Mouse (Mus musculus) T-helper 17 cell (primary cell): ENCODE results near the gene Csnk2a2.

Experiments used
- in situ Hi-C, 2 experiments: fragments of 300-600 bp; cut with MboI, MseI; formaldehyde crosslinking; loops; 1 replicate in 1 of 2; 2 replicates in 1 of 2; pipeline ENCODE4 v1.15.1; 2025; ENCODE audit warnings: high pct_unique_total_duplicates in 2 of 2

Csnk2a2 gene

DNA sequence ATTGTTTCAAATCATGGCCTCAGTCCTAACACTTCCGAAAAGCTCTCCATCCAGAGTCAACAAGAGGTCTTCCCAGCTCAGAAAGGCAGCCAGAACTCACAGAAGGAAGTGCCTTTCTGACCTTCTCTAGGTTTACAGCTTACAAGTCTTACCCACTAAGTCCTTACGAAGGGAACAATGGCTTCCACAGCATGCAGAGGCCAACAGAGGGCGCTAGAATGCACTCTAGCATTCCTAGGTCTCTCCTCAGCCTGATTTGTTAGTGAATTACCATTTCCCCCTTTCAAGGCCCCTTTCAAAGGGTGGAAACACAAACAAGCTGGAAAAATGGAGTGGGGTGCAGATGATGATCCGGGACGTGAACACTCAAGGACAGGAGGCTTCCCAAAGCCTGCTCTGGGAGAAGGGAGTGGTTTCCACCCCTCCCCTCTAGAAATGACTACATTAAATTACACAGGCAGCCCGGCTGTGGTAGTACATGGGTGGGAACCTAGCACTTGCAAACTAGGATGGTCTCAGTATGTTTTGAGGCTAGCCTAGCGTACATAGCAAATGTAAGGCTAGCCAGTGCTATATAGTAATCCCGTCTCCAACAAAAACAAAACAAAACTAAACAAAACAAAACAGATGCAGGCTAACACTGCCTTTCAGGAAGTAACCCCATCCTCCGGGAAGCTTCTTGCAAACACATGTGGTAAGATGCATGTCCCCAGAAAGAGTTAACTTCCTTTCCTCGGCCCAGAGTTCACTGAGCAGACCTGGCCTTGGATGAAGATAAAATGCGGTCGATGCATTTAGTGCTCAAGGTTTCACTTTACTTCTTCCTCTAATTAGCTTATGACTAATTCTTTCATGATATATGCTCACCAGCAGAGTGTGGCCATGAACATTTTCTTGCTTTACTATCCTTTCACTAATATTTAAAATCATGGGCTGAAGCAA is 62.0 kb downstream of the Csnk2a2 start:
- in situ Hi-C loops: loop anchor here (5.0 to 10.0 kb wide), 3 partner anchors 41 to 453 kb away; partner anchors contain the start of genes Adgrg1 (in 1 of the 2), Usb1 (in 1 of the 2) and Zfp319 (in 1 of the 2)

DNA sequence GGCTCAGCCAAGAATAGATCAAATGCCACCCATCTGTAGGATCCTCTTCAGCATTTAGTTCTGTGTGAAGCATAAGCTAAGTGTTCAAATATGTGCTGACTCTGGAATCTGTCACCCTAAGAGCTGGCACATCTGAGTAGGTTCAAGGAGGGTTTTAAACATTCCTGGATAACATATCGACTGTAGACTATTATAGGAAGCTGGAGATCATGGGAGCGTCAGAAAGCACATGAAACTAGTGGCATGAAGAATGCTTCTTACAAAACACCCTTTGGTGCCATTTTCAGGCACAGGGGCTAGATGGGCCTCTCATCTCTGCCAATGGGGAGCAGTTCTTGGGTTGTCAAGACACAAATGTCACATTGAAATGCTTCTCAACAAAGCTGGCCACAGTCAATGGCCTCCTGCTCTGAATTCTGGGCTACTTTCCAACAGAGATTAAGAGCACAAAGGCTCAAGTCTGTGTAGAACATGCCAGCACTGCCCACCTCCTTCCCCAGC is 63.0 kb downstream of the Csnk2a2 start:
- in situ Hi-C loops: loop anchor here (5.0 to 10.0 kb wide), 3 partner anchors 40 to 452 kb away; partner anchors contain the start of genes Adgrg1 (in 1 of the 2), Usb1 (in 1 of the 2) and Zfp319 (in 1 of the 2)

DNA sequence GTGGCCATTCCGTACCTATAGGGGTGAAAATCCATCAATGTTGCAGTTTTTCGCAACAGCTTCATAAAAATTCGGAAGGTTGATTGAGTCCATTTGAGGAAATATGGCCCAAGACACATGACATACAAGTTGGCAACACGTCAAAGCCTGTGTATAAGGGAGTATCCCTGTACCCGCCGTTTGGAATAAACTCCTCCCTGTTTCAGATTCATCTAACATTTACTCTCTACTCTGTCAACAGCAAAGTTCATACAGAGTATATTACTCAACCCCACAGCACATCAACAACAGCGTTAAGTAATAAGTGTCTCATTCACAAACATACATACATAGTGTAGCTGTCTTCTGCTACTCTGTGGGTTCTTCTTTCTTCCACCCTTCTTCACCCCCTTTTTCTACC is 65.2 kb downstream of the Csnk2a2 start:
- in situ Hi-C loops: loop anchor here (5.0 to 10.0 kb wide), 4 partner anchors 37 to 450 kb away; partner anchors contain the start of genes Adgrg1 (in 1 of the 2), Mmp15 (in 1 of the 2), Usb1 (in 1 of the 2) and Zfp319 (in 1 of the 2)

DNA sequence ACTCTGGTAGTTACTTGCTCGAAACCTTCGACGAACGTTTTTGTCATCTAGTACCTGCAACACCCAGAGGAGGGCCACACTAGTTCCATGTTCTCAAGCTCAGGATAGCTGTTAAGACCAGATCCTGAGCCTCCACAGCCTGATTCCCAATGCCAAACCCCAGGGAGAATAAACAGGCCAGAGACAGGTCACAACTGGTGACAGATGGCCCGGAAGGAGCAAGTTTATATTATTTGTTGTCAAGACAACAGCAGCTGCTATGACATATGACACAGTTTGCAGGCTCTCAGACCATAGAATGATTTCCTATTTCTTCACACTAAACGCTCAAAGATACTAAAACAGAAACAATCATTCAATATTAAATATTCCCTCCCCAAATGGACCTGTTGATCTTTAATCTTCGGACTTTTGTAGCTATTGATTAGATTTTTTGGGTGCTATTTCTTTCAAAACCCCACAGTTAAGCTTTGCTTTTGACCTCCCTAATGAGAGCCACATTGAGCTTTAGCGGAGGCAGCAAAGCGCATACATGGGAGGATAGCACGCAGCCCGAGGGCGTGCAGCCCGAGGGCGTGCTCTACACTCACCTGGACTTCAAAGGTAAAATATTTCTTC is 67.5 kb downstream of the Csnk2a2 start:
- in situ Hi-C loops: loop anchor here in 1 of 2 experiments (5.0 to 10.0 kb wide), 2 partner anchors 70 to 448 kb away; partner anchors contain the start of genes Adgrg1 and Mmp15

DNA sequence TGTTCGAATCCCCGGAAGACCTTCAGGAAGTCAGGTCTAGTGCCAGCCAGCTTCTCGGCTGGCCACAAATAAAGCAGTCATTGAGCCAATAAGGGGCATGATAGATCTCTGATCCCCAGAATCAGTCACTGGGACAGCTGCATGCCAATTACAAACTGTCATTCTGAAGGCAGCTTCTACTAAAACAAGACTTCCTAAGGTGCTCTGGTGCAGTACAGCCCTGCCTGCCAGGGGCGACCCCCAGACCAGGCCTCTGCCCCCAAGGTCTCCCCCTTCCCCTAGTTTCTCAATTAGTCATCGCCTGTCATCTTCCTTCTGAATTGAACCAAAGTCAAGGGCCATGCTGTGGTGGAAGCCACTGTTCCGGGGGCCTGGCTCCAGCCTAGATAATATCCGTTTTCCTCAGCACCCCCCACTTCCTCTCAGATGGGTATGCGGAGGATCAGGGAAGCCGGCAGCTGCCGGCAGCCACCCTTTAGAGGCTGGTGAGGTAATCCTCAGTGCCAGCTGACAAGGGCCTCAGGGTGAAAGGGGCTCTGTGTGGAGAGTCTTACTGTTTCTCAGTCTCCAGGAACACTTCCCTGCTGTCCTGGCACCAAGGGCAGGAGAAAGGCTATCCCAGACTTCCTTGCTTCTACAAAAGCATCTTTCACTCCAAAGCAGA is 78.4 kb downstream of the Csnk2a2 start:
- in situ Hi-C loops: no loop called here

DNA sequence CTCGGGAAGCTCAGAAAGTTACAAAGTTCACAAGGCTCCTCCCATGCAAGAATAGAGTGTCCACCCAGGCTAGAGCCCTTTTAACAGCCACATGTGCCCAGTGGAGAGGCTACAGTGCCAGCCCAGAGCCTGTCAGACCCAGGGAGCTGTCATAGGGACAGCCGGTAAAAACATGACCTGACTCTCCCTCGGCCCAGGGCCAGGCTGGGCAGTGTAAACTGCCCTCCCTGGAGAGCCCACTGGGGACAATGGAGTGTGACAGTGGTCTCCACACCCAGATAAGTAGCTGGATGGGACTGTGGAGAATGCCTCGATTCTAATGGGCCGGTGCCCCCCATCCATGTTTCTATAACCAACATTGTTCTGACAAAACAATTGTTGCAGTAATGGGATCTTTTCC is 80.3 kb downstream of the Csnk2a2 start:
- in situ Hi-C loops: no loop called here

DNA sequence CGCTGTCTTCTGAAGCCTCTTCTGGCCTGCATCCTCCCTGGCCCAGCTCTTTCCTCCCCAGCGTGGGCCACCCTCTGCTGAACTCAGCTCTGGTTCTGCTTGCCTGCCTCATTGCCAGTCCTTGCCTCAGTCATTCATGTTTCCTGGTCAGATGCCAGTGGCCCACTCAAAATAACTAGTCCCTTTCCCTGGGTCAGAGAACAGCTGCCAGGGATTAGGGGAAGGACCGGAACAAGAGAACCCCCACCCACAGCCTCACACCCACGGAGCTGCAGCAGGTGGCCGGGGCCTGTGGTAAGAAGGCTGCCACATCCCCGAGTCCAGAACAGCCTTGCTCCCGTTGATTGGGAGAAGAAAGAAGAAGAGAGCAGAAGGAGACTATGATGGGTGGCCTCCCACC is 88.7 kb downstream of the Csnk2a2 start:
- in situ Hi-C loops: no loop called here

DNA sequence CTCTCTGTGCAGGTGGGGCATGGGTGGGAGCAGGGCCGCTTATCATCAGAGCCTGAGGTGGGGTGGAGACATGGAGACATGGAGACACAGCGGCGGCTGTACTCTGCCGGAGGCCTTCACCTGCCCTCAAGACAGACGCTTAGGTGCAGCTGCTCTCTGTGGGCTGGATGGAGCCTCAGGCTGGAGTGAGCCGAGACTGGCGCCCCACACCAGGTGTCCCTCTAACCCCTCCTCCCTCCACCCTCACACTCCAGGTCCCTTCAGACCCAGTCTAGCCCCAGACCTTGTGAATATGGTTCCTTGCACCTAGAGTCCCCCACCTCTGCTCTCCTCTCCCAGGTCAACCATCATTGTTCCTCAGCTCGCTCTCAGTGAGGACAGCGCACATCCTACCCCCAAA is 90.7 kb downstream of the Csnk2a2 start:
- in situ Hi-C loops: no loop called here

DNA sequence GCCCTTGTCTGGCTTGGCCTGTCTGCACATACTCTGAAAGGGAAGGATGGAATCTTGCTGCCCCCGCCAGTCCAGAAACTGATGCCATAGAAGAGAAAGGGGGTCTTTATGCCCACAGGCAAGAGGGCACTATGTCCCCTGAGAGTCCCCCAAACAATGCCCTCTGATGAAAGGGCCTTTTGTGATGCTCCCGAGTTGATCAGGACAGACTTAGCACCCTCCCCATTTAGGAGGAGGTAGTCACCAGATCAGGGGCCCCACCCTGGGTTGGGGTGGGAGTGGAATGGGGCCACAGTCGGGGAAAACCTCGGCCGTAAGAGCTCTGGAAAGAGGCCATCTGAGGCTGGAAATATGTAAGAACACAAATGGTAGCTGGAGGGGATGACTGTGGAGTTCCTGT is 92.6 kb downstream of the Csnk2a2 start:
- in situ Hi-C loops: no loop called here

DNA sequence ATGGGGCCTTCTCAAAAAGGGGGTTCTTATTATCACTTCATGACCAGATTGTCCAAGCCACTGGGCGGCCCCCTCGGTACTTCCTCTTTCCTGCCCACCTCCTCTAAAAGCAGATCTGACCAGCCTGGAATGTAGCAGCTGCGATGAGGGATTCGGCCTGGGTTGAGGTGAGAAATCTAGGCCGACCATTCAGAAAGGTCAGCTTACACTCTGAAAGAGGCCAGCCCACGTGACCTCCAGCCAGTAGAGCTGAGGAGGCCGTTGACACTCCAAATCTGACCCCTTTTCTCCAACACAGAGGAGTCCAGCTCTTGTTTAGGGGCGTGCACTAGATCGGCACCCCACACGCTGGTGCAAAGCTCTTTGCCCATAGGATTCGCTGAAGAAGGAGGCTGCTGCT is 93.1 kb downstream of the Csnk2a2 start:
- in situ Hi-C loops: no loop called here
